Mouse (Mus musculus) gastrocnemius, postnatal 14 days (tissue): ENCODE results near the gene Foxp1. TPM values are rescaled to one million over a fixed set of nuclear protein-coding genes. Genes with fewer than 3 reads are reported as not detected.
A peak's percentile ranks its signal among the peaks of the same experiment; 100 is the strongest.

Experiments used
- DNase-seq: peaks from one replicate; pipeline ENCODE4 v3.0.0; 2021; ENCODE audit warnings: mixed read lengths
- intact Hi-C: fragments of 180-260 bp; cut with DNase I; formaldehyde crosslinking; loops from one replicate; pipeline ENCODE4 v1.15.1; 2025; ENCODE audit warnings: low total_unique reads
- total RNA-seq, 2 experiments: library from RNA; stranded (reverse); gene quantifications; 2 replicates each; pipeline ENCODE4 v1.2.3; 2021

The Foxp1 gene
- total RNA-seq, 2 experiments from 2014 or later, result 18.0 to 20.7 TPM

DNA sequence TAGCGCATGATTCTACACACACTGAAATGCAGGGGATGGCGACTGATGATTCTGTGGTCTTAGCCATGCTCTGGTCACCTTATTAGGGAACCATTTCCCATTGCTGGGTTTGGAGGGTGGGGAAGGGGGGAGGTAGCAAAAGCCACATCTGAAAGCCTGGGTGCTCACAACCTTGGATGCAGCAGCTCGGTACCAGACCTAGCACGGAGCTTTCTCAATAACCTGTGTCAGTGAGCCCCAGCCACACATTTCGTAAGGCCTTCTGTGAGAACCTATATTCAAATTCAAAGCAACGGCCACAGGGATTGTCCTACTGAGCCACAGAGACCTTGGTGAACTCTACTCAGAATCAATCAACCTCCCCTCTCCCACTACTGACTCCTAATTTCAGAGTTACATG is 109.9 kb downstream of the Foxp1 start:
- intact Hi-C loops, result no loop called here

DNA sequence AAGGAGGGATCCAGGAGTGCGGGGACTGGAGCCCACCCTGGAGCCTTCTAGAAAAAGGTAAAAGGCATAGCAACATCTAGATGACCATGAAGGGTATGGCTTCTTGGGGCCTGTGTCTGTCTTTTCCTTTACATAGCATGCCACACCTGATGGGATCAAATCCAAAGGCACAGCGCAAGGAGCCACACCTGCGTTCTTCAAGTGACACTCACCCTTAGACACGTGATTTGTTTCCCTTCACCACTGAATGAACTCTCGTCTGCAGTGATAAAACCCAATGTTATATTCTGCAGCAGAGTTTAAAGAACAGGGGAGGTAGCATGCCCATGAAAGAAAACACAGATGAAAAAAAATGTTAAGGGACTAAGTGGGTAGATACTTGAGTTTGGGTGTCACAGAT is 112.9 kb downstream of the Foxp1 start:
- intact Hi-C loops, result no loop called here
- no peak for DNase-seq

More for the DNA sequence above, 109.9 kb downstream of the Foxp1 start:
- no peak for DNase-seq

DNA sequence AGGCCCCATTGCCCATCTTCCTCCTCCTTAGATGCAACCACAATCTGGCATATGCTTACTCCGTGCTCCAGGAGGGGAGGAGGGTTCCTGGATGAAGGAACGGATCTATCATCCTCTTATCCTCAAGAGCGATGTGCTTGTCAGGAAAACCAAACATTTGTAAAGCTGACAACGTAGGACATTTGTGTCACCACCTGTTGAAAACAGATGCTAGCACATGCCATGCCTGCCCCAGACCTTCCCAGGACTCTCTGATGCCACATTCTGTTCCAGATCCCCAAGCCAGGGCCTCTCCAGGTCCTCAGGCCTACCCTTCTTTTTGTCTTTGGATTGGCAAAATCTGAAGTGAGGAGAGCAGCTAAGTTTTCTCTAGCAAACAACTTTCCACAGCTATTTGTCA is 113.6 kb downstream of the Foxp1 start:
- DNase-seq, result no peak
- intact Hi-C loops, result no loop called here

DNA sequence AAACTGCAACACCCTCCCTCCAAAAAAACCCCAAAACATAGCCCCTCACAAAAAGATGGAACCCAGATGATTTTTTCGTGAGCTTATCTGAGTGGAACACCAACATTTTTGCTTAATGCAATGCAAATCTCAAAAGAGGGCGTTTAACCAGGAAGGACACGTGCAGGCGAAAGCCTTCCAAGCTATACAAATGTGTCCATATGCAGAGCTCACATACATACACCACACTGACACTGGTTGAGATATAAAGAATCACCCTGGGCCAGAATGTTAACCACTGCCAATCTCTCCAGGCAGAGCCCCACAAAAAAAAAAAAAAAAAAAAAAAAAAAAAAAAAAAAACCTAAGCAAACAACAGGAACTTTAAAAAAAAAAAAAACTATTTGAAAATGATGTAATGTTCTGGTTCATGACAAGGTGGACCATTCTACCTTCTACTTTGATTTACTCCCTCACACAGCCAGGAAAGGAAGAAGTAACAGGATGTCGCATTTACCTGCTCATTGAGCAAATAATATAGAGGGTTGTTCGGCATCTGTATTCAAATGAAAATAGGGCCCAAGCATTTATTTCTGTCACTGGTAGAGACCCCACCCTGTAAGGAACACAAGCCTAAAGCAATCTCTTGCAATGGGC is 118.6 kb downstream of the Foxp1 start:
- intact Hi-C loops, result no loop called here
- no peak for DNase-seq

DNA sequence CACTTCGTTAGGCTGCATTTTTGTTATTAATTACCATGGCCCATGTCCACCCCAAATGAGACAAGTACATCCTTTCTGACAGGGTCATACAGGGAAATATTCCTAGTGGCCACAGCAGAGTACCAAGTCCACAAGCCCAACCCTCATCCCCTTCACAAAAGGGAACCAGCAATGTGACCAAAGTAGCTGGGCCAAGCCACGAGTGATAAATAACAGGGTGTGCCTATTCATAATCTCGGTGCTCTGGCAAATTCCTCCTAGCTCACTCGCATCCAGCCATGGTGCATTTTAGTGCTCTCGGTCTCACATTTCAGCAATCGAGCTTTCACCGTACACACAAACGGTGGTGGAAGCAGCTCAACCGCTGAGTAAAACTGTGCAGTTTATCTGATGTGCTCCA is 119.6 kb downstream of the Foxp1 start:
- intact Hi-C loops, result no loop called here
- no peak for DNase-seq

DNA sequence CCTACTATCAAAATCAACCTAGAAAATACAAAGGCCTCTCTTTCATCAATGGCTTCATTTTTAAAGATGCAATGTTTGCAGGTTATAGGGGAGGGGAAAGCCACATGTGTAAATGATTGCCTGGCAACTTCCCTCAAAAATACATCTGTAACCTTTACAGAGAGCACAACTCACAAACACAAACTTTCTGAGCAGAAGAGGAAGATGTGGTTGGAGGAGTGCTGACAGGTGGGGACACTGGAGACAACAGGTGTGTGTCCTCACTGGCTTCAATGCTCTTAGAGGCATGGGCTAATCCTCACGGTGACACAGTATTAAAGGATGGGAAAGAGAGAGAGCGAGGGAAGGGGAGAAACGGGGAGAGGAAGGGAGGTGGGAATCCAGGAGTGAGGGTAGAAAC is 120.2 kb downstream of the Foxp1 start:
- intact Hi-C loops, result no loop called here
- no peak for DNase-seq

DNA sequence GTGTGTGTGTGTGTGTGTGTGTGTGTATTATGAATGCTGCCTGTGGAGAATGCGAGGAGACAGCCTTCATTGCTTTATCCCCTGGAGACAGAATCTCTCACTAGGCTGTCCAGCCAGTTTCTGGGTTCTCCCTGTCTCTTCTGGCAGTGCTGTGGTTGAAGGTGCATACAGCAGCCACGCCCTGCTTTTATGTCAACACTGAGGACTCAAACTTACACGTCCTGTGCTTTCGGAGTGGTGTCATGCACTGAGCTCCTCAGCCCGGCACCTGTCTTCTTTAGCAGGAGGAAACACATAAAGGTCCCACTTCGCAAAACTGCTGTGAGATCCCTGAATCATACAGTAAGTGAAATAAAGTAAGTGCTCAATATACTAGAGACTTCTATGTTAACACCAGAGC is 120.7 kb downstream of the Foxp1 start:
- intact Hi-C loops, result no loop called here
- DNase-seq, result no peak

DNA sequence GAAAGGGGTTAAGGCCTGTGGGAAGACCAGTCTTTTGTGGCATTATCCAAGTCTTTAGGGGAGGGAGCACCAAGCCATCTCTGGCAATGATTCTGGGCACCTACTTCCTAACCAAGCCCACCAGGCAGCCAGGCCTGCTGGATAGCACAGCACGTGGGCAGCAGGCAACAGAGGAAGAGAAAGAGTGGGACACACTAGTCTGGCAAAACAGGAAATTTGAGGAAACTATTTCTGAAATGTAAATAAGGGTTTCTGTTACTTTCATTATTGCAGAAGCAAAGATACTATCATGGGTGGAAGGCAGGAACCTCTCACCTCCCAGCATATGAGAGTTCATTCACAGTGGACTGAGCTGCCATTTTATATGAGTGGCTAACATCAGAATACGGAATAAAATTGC is 121.3 kb downstream of the Foxp1 start:
- no peak for DNase-seq
- intact Hi-C loops, result no loop called here

DNA sequence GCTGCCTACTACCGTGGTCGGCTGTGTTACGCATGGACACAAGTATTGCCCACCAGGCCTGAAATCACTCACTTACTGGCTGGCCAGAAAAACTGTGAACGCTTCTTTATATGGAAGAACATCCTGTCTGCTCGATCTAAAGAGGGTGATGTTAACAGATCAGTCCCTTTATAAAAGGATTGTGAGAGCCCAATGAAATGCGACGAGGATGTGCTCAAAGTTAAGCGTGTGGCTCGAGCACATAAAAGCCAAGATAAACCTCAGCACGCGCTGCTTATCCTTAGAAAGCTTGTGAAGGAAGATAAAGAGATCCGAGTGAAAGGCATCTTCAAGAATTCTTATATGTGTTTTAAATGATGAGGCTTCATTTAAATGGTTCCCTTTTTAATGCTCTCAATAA is 126.8 kb downstream of the Foxp1 start:
- intact Hi-C loops, result no loop called here
- DNase-seq, result no peak

DNA sequence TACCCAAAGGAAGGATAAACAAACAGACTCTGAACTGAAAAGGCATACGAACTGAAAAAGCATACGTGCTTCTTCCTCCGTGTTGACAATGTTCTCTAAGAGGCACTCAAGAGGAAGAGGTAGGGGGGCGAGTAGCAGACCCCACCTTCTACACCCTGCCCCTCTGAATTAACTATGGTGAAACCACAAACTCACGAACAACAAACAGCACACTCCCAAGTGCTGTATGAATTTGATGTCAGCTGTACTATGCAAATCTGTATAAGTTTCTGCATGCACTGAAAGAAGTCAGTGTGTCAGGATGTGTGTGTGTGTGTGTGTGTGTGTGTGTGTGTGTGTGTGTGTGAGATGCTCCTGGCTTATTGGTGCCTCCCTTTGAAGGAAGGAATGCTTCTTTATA is 127.7 kb downstream of the Foxp1 start:
- no peak for DNase-seq
- intact Hi-C loops, result no loop called here

DNA sequence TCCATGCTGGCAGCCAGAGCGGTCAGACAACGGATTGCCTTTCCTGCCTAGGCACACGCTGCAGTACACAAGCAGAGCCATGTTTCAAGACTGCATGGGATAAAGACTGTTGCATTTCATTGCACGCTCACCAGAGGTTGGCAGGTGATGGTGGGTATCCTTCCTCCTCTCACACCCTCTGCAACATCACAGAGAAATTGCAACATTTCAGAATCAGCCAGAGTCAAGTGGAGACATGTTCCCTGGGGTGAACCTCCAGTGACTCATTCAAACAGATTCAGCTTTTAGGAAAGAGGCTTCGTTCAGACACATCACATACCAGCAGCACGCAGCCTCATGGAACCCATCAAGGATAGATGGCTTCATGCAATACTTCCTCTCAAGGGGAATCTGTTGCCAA is 130.0 kb downstream of the Foxp1 start:
- intact Hi-C loops, result no loop called here
- no peak for DNase-seq

DNA sequence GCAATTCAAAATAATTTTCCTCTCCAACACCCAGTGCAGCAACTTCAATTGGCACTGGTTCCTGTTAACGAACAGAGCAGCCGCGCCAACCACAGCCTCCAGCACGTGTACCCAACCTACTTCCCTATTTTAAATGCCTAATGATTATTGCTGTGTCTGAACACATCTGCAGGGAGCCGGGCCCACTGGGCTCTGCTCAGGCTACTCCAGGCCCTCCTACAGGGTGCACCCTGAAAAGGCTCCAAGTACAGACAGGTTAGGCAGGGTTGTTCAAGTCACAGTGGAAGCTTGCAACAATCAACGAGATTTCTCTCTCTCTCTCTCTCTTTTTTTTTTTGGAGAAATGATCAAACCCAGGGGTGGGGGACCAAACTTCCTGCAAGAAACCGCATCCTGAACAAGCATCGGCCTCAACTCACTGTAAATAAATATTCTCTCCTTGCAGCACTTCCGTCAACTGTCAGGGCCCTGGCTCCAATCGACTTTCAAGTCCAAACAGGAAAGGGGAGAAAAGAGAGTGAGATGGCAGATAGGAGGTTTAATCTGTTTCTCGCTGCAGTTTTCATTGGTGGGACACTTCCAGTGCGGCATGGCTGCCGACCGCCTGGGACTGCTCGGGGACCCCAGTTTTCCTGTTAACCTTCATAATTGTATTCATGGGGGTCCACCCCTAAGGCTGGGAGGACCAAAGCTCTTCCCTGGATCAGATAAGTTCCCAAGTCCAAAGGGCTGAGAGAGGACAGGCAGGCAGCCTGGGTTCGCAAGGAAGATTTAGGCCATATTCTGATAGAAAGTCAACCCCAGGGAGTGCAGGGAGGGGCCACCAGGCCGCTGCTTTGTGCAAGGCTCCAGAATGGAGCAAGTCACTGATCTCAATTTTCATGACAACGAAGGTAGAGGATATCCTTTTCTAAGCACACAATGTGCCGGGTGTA is 133.5 kb downstream of the Foxp1 start:
- intact Hi-C loops, result no loop called here
- peak; percentile 11 for DNase-seq

DNA sequence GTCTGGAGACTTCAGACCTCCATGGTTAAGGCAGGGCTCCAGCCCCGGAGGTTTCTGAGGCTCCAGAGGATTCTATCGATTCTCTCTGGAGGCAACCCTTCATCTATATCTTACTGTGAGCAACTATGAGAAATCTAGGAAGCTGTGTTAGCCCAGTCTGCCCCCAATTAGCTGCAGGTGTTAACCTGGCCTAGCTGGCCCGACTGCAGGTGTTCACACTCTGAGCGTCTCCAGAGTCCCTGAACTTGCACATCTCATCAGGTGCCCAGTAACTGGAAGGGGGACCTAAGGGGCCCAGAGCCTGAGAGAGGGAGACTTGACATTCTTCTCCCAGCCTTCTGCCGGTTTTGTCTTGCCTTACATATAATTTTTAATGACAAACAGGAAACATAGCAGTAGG is 134.5 kb downstream of the Foxp1 start:
- intact Hi-C loops, result no loop called here
- no peak for DNase-seq

DNA sequence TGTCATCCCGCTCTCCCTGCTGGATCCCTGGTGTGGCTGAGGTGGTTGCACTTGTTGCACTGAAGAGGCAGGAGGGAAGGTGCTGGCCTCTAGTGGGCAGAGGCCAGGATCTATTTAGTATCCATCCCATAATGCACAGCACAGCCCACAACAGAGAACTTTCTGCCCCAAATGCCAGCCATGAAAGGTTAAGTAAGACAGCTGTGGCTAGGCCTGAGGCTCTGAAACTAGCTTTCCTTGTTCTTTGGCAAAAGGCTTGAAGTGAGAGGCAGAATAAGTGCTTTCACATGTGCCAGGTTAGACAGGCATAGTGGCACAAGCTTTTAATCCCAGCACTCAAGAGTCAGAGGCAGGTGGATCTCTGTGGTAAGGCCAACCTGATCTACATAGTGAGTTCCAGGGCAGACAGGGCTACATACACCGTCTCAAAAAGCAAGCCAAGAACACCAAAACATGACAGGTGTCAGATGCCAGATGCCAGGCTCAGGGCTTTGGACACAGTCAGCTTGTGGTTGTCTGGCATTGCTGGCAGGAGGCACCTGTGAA is 137.4 kb downstream of the Foxp1 start:
- intact Hi-C loops, result no loop called here
- DNase-seq, result no peak

DNA sequence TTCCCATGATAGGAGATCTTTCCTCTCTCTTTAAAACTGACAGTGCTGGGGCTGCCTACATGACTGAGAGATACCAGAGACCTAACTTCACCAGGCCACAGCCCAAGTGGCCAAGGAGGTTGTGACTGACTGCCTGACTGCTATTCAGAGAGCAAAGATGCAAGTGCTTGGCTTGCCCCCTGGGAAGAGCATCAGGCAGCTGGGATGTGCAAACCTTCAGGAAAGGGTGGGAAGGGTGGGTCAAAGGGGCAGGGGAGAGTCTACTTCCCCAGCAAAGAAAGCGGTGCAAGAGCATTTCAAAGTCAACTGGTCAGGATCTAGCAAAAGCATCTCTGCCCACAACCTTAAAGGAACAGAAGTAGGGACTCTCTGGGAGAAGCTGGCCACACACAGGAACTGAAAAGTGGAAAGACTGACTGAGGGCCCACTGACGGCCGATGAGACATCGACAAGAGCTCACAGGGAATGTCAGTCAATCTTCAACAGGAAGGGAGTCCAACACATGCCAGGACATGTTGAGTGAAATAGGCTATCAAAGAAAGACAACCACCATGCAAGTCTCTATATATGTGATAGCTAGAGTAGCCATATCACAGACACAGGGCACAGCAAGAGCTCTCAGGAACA is 138.6 kb downstream of the Foxp1 start:
- DNase-seq, result no peak
- intact Hi-C loops, result no loop called here

DNA sequence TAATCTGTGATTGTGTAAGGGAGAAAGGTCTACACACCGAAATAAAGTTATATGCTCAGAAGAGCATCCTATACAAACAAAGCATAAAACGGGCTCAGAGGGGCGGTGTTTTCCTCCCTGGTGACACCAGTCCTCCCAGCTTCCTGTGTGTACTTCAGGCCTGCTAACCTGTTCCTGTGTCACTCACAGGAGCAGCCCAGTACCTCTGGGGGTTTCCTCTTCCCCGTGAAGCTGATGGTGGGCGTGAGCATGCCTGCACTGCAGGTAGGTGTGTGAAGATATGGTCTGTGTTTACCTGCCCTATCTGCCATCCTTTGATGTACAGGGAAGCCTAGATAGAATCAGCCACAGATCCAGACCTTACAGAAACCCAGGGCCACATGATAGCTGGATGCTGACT is 142.4 kb downstream of the Foxp1 start:
- DNase-seq, result no peak
- intact Hi-C loops, result no loop called here

DNA sequence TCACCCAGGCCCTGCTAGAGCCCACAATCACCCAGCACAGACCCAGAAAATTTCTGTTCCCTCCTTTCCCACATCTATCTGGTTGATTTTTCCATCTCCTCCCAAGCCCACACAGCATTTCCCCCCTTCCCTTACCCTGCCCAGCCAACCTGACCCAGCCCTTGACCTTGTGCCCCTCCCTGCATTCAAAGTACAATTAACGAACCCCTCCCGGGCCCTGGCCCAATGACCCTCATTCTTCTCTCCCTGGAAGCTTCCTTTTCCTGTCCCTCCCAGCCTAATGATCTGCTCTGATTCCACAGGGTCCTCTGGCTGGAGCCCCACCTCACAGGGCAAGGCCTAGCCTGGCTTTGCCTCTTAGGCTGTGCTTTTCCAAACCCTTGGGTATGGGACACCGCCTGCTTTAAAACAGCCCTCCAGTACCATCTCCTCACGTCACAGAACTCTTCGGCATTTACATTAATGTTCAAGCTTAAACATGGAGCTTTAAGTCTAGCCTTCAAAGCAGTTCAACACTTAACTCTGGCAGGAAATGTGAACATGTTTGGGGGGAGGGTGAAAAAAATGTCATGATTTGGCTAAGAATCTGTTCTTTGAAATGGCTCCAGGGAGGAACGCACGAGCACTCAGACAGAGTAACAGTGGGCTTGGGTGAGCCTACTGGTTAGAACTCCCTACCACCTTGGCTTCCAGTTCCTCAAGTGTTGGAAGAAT is 143.4 kb downstream of the Foxp1 start:
- DNase-seq, result no peak

DNA sequence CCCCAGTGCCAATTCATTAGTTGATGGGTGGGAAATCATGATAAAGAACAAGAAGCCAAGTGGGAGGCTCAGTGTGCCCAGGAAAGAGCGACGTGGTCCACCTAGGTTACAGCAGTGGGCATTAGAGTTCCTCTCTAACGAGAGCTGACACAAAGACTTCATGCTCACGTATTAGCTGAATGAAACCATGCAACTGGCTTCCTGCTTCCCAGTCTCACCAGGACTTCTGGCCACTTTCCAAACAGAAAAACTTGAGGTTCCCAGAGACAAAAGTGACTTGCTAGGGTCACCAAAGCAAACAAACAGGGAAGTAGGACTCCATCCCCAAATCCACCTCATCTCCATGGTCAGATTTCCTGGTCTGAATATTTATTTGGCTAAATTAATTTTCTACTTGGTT is 144.8 kb downstream of the Foxp1 start:
- no peak for DNase-seq
- intact Hi-C loops, result no loop called here

More for the DNA sequence above, 143.4 kb downstream of the Foxp1 start:
- intact Hi-C loops, result no loop called here

DNA sequence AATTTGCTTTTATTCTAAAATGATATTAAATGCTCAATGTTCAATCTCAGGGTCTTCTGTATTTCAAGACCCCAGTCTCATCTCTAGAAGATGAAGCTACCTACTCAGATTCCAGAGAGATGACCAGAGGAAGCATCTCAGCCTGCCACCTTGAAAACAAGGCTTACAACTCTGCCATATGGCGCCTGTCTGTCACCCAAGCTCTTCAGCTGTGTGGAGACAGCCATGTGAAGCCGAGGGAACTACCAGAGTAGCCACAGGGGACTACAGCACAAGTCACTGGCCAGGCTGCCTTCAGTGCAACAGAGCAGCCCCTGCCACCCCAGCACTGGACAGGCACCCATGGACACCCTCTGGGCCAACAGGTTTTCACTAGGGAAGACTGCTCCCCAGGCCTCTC is 145.4 kb downstream of the Foxp1 start:
- no peak for DNase-seq
- intact Hi-C loops, result no loop called here

DNA sequence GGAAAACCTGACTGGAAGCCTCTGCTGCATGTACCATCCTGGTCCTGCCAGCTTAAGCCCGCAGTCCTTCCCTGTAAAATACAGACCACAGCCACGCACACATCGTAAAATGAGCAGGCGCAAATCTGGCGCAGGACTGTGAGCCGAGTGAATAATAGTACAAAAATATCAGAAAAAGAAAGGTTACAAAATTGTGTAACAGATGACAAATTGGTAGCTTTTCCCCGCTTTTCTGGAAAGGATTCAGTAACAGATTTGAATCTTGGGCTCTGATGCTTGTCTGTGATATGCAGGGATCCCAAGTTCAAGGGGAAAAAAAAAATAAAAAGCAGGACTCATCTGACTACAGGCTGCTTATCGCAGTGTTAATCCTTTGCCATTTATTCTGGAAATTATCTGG is 145.8 kb downstream of the Foxp1 start:
- intact Hi-C loops, result no loop called here
- DNase-seq, result no peak
